Mouse (Mus musculus) CH12.LX (cell line): ENCODE results near the gene Mpst.

Experiments
- CTCF ChIP-seq, 2 experiments: IDR thresholded peaks in 1 of 2; conservative IDR thresholded peaks in 1 of 2; 2 replicates each; pipeline ENCODE4 v1.5.1; 2011 to 2012; ENCODE audit warnings: low read depth in 2 of 2, low read length in 2 of 2, improper control_type of control experiment in 1 of 2, inconsistent platforms in 1 of 2, mild to moderate bottlenecking in 1 of 2, moderate library complexity in 1 of 2
- EP300 ChIP-seq: IDR thresholded peaks from 2 replicates; pipeline ENCODE4 v1.6.1; 2011; ENCODE audit warnings: low read length, improper control_type of control experiment
- MEF2A ChIP-seq: IDR thresholded peaks from 2 replicates; pipeline ENCODE4 v1.6.1; 2014; ENCODE audit warnings: low read depth, mild to moderate bottlenecking, inconsistent platforms, low read length, improper control_type of control experiment, borderline replicate concordance
- MYC ChIP-seq: IDR thresholded peaks from 2 replicates; pipeline ENCODE4 v1.6.1; 2011; ENCODE audit warnings: low read depth, mild to moderate bottlenecking, improper control_type of control experiment, low read length
- POLR2A ChIP-seq: IDR thresholded peaks from 2 replicates; pipeline ENCODE4 v1.6.1; 2011; ENCODE audit warnings: low read depth, mild to moderate bottlenecking, improper control_type of control experiment, low read length
- RCOR1 ChIP-seq: conservative IDR thresholded peaks from 2 replicates; pipeline ENCODE4 v1.6.1; 2012; ENCODE audit warnings: low read depth, mild to moderate bottlenecking, inconsistent platforms, low read length, improper control_type of control experiment
- SIN3A ChIP-seq: IDR thresholded peaks from 2 replicates; pipeline ENCODE4 v1.6.1; 2012; ENCODE audit warnings: low read length, improper control_type of control experiment, inconsistent platforms
- ZC3H11A ChIP-seq: IDR thresholded peaks from 2 replicates; pipeline ENCODE4 v1.6.1; 2012; ENCODE audit warnings: low read depth, mild to moderate bottlenecking, inconsistent platforms, low read length, improper control_type of control experiment
- ZMIZ1 ChIP-seq: IDR thresholded peaks from 2 replicates; pipeline ENCODE4 v1.6.1; 2012; ENCODE audit warnings: low read depth, mild to moderate bottlenecking, inconsistent platforms, low read length, improper control_type of control experiment

DNA sequence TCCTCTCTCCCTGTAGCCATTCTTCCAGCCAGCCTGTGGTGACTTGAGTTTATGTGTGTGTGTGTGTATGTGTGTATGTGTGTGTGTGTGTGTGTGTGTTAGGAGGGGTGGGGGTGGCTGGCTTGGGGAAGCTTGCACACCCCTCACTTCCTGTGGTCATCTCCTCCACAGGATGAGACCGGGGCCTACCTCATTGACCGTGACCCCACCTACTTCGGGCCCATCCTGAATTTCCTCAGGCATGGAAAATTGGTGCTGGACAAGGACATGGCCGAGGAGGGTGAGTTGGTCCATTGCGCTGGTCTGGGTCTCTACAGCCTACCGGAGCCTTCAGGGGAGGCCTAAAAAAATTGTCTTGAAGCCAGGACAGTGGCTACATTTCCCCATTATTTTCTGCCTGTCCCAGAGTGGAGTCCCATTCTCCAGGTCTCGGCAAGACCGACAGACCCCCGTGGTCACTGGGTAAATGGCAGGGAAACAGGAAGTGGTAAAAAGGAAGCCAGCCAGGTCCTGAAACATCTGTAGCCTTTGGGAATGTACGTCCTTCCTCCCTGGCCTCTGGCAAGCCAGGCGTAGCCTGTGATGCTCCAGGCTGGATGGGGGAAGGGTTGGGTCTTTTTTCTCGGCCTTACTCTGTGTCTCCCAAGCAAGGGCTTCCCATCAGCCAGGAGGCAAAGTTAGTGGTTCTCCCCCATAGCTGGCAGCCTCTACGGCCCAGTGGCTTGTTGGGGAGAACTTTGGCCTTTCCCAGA, 23.8 kb downstream of the Mpst start:
- TF ChIP-seq POLR2A (no peak), ZMIZ1 (no peak), ZC3H11A (no peak), EP300 (no peak), CTCF (conservative IDR thresholded peaks at IDR 0.05 in 1 of 2, IDR thresholded peaks at IDR 0.05 in 1 of 2; ENCODE audit: low read depth in 2 of 2, low read length in 2 of 2) (no peak), MYC (no peak), RCOR1 (no peak), MEF2A (no peak), SIN3A (no peak)
